Comparison of ENCODE assay signal across 12 mouse cellular contexts in the genomic region with DNA sequence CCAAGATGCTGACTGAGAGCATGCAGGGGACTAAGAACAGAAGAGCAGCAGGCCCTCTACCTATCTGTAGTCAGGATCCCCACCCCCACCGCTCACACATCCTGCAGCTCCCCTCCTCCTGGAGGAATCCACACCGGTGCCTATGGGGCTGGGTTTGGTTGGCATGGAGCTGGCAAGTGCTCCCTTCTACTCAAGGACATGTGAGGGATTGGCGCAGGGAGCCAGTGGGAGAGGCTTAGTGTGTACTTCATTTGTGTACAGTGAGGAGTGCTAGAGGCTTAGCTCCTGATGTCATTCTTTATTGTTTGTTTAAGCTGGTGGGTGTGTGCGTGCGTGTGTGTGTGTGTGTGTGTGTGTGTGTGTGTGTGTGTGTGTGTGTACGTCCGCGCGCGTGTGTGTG. TPM values are rescaled to one million over a fixed set of nuclear protein-coding genes. Genes with fewer than 3 reads are reported as not detected.
A peak's percentile ranks its signal among the peaks of the same experiment; 100 is the strongest.
DNase-seq lines count a peak whose midpoint lies in the region; ATAC-seq lines count a peak whose summit lies in the region.
"Had no signal": no experiment of that assay in that cellular context is flagged by ENCODE, and none has a peak within 500 bp of the region (broad histone marks: within the 10 kb centered on the region; RNA-seq: fewer than 3 reads in every experiment).

No protein-coding gene starts in this region.

- no peaks in the 10 kb centered on the region for H3K36me3 ChIP-seq in liver, embryonic 12.5 days
- H3K36me3 ChIP-seq in heart, embryonic 12.5 days, result no peaks in the 10 kb centered on the region
- no peaks in the 10 kb centered on the region for H3K36me3 ChIP-seq in limb, embryonic 15.5 days
- no peaks in the 10 kb centered on the region for H3K36me3 ChIP-seq in stomach, embryonic 15.5 days
- H3K36me3 ChIP-seq: forebrain, embryonic 10.5 days; limb, embryonic 13.5 days had no signal

- 0 out of 2 replicates have a peak overlapping the region, but pooled peaks have one; percentile 17 for H3K27ac ChIP-seq in liver, embryonic 12.5 days
- H3K27ac ChIP-seq in heart, embryonic 12.5 days (ENCODE audit: poor library complexity, severe bottlenecking), result peak overlapping the region; percentile 50
- peak overlapping the region; percentile 22 for H3K27ac ChIP-seq in limb, embryonic 15.5 days
- H3K27ac ChIP-seq in stomach, embryonic 15.5 days, result peak overlapping the region; percentile 77
- H3K27ac ChIP-seq: forebrain, embryonic 10.5 days; limb, embryonic 13.5 days had no signal

- H3K4me2 ChIP-seq in liver, embryonic 12.5 days, result no peak overlapping the region
- H3K4me2 ChIP-seq in heart, embryonic 12.5 days, result 0 out of 2 replicates have a peak overlapping the region, but pooled peaks have one; percentile 6
- H3K4me2 ChIP-seq in limb, embryonic 15.5 days, result no peak overlapping the region
- no peak overlapping the region for H3K4me2 ChIP-seq in stomach, embryonic 15.5 days
- H3K4me2 ChIP-seq: limb, embryonic 13.5 days had no signal

- DNase-seq in liver, result no peak
- no peak for DNase-seq in cerebellum, adult 11 months
- no peak for DNase-seq in thymus, postnatal 0 days (ENCODE audit: low spot score)
- DNase-seq: cerebellum, adult 9-11 months; thymus, postnatal 14 days had no signal

- 0 out of 2 replicates have a peak, but pooled peaks have one; percentile 10 for ATAC-seq in liver, embryonic 12.5 days
- ATAC-seq in heart, embryonic 12.5 days (ENCODE audit: insufficient number of reproducible peaks, low FRiP score), result no peak
- ATAC-seq in limb, embryonic 15.5 days (ENCODE audit: insufficient number of reproducible peaks, low FRiP score, low TSS enrichment, low read depth), result 0 out of 2 replicates have a peak, but pooled peaks have one; percentile 13
- ATAC-seq in stomach, embryonic 15.5 days (ENCODE audit: insufficient read depth, low FRiP score, low read depth), result peak; percentile 87
- ATAC-seq: activated CD4-positive, CD25-positive, alpha-beta regulatory T cell, adult 4 months had no signal

- WGBS in liver, embryonic 12.5 days (ENCODE audit: insufficient replicate concordance), result 69% methylated on average over 10 of the region's 10 CpGs
- WGBS in heart, embryonic 12.5 days, result 72% methylated on average over 10 of the region's 10 CpGs
- 82% methylated on average over 10 of the region's 10 CpGs for WGBS in limb, embryonic 15.5 days
- 56% methylated on average over 10 of the region's 10 CpGs for WGBS in stomach, embryonic 15.5 days

- no peaks in the 10 kb centered on the region for H3K4me1 ChIP-seq in liver, embryonic 12.5 days
- peaks cover 26% of the 10 kb centered on the region for H3K4me1 ChIP-seq in heart, embryonic 12.5 days (replicated peaks)
- peaks cover 19% of the 10 kb centered on the region for H3K4me1 ChIP-seq in limb, embryonic 15.5 days
- H3K4me1 ChIP-seq in stomach, embryonic 15.5 days, result peaks cover 16% of the 10 kb centered on the region

- H3K9me3 ChIP-seq in liver, embryonic 12.5 days (replicated peaks), result no peaks in the 10 kb centered on the region
- H3K9me3 ChIP-seq in heart, embryonic 12.5 days (replicated peaks), result no peaks in the 10 kb centered on the region
- no peaks in the 10 kb centered on the region for H3K9me3 ChIP-seq in limb, embryonic 15.5 days
- H3K9me3 ChIP-seq in stomach, embryonic 15.5 days, result no peaks in the 10 kb centered on the region
- H3K9me3 ChIP-seq: forebrain, embryonic 10.5 days; limb, embryonic 13.5 days had no signal

- no peaks in the 10 kb centered on the region for H3K27me3 ChIP-seq in liver, embryonic 12.5 days (replicated peaks)
- H3K27me3 ChIP-seq in heart, embryonic 12.5 days (replicated peaks), result no peaks in the 10 kb centered on the region
- H3K27me3 ChIP-seq in limb, embryonic 15.5 days, result no peaks in the 10 kb centered on the region
- H3K27me3 ChIP-seq in stomach, embryonic 15.5 days (replicated peaks), result no peaks in the 10 kb centered on the region
- H3K27me3 ChIP-seq: limb, embryonic 13.5 days had no signal

- no peak overlapping the region for H3K9ac ChIP-seq in liver, embryonic 12.5 days
- no peak overlapping the region for H3K9ac ChIP-seq in heart, embryonic 12.5 days
- H3K9ac ChIP-seq in limb, embryonic 15.5 days, result no peak overlapping the region
- no peak overlapping the region for H3K9ac ChIP-seq in stomach, embryonic 15.5 days
- H3K9ac ChIP-seq: limb, embryonic 13.5 days had no signal

- no peak overlapping the region for H3K4me3 ChIP-seq in liver, embryonic 12.5 days
- no peak overlapping the region for H3K4me3 ChIP-seq in heart, embryonic 12.5 days
- no peak overlapping the region for H3K4me3 ChIP-seq in limb, embryonic 15.5 days
- no peak overlapping the region for H3K4me3 ChIP-seq in stomach, embryonic 15.5 days (replicated peaks)
- H3K4me3 ChIP-seq: forebrain, embryonic 10.5 days; limb, embryonic 13.5 days had no signal

RNA-seq across cellular contexts. Expression of gene Emp2, which starts 36.1 kb away (rescaled TPM):
- 5.4 and 5.7 TPM in 2 replicates for polyA plus RNA-seq in liver, embryonic 12.5 days (2016; fragmentation: Nextera tagmentation; extraction: Ambion mirVana)
- 24.2 and 25.4 TPM in 2 replicates for polyA plus RNA-seq in heart, embryonic 12.5 days (2016; fragmentation: Nextera tagmentation; extraction: Ambion mirVana)
- polyA plus RNA-seq in limb, embryonic 15.5 days (2015; fragmentation: Nextera tagmentation; extraction: Ambion mirVana), result 85.2 and 88.8 TPM in 2 replicates
- polyA plus RNA-seq in stomach, embryonic 15.5 days (2015; fragmentation: Nextera tagmentation; extraction: Ambion mirVana), result 35.2 and 48.4 TPM in 2 replicates
- 5.1 and 5.3 TPM in 2 replicates for polyA plus RNA-seq in thymus, postnatal 0 days (2015; fragmentation: Nextera tagmentation; extraction: Ambion mirVana)

RNA-seq across cellular contexts. Expression of gene Tekt5, which starts 45.4 kb away (rescaled TPM):
- 0.08 TPM in 1 of 2 replicates, not detected in the other for polyA plus RNA-seq in liver, embryonic 12.5 days (2016; fragmentation: Nextera tagmentation; extraction: Ambion mirVana)
- polyA plus RNA-seq in heart, embryonic 12.5 days (2016; fragmentation: Nextera tagmentation; extraction: Ambion mirVana), result 0.21 and 0.24 TPM in 2 replicates
- polyA plus RNA-seq in limb, embryonic 15.5 days (2015; fragmentation: Nextera tagmentation; extraction: Ambion mirVana), result 1.6 and 2.7 TPM in 2 replicates
- 0.98 TPM in 2 replicates for polyA plus RNA-seq in stomach, embryonic 15.5 days (2015; fragmentation: Nextera tagmentation; extraction: Ambion mirVana)
- 1.3 and 1.6 TPM in 2 replicates for polyA plus RNA-seq in thymus, postnatal 0 days (2015; fragmentation: Nextera tagmentation; extraction: Ambion mirVana)
- polyA plus RNA-seq: activated CD4-positive, CD25-positive, alpha-beta regulatory T cell, adult 4 months had no signal

Comparison
In these comparisons a context has a peak if more than half of its experiments do, and no peak if none do; other contexts are left out.
1. H3K27ac ChIP-seq: peak in every context shown above with its lines; median percentile 77 in stomach, embryonic 15.5 days; 50 in heart, embryonic 12.5 days; 22 in limb, embryonic 15.5 days; 17 in liver, embryonic 12.5 days.